Mouse (Mus musculus): Measurements from ENCODE around the gene Mpeg1. TPM values are rescaled to one million over a fixed set of nuclear protein-coding genes. Genes with fewer than 3 reads are reported as not detected.

The Mpeg1 gene
- polyA plus RNA-seq, 1 experiment from 2014 or later = 0.50 TPM

GRCm38 (mm10) chr19:12486875-12487274 lies 26.3 kb downstream of the Mpeg1 start:
- H3K9ac ChIP-seq = no peak overlapping the region
- no peak overlapping the region for H3K4me2 ChIP-seq (replicated peaks)
- 83% methylated on average over 6 of the region's 6 CpGs for WGBS
- no peak overlapping the region for H3K4me3 ChIP-seq
- H3K27me3 ChIP-seq = no peaks in the 10 kb centered on the region
- peaks cover 12% of the 10 kb centered on the region for H3K4me1 ChIP-seq
- no peaks in the 10 kb centered on the region for H3K9me3 ChIP-seq
- peaks cover 22% of the 10 kb centered on the region for H3K36me3 ChIP-seq
- ATAC-seq (ENCODE audit: low FRiP score, low read depth) = no peak
- no peak overlapping the region for H3K27ac ChIP-seq

DNA sequence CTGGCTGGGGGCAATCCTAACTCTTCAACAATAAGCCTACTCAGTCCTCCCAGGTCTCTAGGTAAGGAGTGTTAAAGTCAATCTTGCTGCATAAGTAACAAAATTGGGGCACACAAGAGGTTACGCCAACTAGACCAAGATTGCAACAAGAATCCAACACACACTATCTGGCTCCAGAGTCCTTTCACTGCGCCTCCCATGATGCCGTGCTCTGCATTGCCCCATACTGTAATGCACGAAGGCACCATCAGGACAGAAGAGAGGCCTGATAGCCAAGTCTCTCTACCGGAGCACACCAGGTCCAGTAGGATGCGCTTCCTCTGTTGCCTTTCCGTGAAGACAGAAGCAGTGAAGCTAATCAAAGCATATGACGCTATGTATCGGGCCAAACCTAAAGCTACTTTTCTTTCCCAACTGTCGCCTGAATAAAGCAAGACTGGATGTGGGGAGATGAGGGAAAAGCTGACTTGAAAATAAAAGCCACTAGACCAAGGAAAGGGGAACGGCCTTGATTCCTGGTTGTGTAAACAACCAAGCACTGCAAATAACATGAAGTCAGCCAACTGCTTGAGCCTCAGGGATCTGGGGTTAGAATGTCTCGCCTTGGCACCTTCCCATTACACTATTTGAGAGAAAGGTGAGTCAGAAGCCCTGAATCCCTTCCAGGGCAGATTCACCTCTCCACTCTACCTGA lies 27.1 kb downstream of the Mpeg1 start:
- WGBS = 90% methylated on average over 12 of the region's 12 CpGs

DNA sequence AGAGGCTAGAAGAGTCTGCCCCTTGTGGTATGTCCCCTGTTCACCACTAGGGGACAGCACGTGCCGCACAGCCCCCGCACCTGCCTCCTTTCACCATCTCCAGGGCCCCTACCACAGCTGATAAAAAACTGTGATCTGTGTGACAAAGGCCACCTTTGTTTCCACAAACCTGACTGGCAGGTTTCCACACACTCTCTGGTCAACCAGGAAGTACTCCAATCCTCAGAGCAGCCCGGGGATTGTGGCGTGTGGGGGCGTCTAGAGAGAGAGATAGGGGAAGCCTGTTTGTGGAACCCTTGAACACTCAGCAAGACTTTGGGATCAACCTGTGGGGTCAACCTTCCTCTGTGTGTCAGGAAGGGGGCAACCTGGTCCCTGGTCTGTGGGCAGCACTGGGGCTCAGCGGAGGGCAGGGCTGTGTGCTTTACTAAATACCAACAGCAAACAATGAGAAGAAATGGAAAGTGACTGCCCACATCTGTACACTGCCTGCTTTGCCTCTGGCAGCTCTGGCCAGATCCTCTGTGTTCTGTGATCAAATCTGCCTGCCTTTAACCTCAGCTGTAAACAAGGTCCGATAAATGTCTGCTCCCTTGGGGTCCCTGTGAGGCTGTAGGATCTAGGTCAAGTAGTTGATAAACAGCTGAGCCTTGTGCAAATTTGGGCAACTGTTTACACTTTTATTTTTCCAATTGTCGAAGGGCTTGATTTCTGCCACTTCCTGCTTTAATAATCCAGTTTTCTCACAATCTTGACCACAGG lies 27.8 kb downstream of the Mpeg1 start:
- no peak; the same call in 1 of the 2 replicates for ATAC-seq (ENCODE audit: low FRiP score, low read depth)
- Histone ChIP-seq H3K9ac (no peak overlapping the region), H3K4me1 (peaks cover 12% of the 10 kb centered on the region), H3K4me2 (replicated peaks) (no peak overlapping the region), H3K27ac (no peak overlapping the region), H3K4me3 (no peak overlapping the region), H3K27me3 (no peaks in the 10 kb centered on the region), H3K36me3 (peaks cover 23% of the 10 kb centered on the region), H3K9me3 (no peaks in the 10 kb centered on the region)
- WGBS = 35% methylated on average over 9 of the region's 9 CpGs

More for the DNA sequence above, 27.1 kb downstream of the Mpeg1 start:
- H3K4me3 ChIP-seq = no peak overlapping the region
- peaks cover 23% of the 10 kb centered on the region for H3K36me3 ChIP-seq
- H3K27me3 ChIP-seq = no peaks in the 10 kb centered on the region
- no peaks in the 10 kb centered on the region for H3K9me3 ChIP-seq
- no peak for ATAC-seq (ENCODE audit: low FRiP score, low read depth)
- H3K9ac ChIP-seq = no peak overlapping the region
- H3K27ac ChIP-seq = no peak overlapping the region
- peaks cover 12% of the 10 kb centered on the region for H3K4me1 ChIP-seq
- H3K4me2 ChIP-seq (replicated peaks) = no peak overlapping the region

GRCm38 (mm10) chr19:12488969-12489674 lies 28.5 kb downstream of the Mpeg1 start:
- 37% methylated on average over 8 of the region's 8 CpGs for WGBS
- peaks cover 12% of the 10 kb centered on the region for H3K4me1 ChIP-seq
- H3K9me3 ChIP-seq = no peaks in the 10 kb centered on the region
- H3K4me3 ChIP-seq = no peak overlapping the region
- no peak; the same call in 1 of the 2 replicates for ATAC-seq (ENCODE audit: low FRiP score, low read depth)
- no peaks in the 10 kb centered on the region for H3K27me3 ChIP-seq
- no peak overlapping the region for H3K9ac ChIP-seq
- no peak overlapping the region for H3K4me2 ChIP-seq (replicated peaks)
- peaks cover 23% of the 10 kb centered on the region for H3K36me3 ChIP-seq
- H3K27ac ChIP-seq = no peak overlapping the region

DNA sequence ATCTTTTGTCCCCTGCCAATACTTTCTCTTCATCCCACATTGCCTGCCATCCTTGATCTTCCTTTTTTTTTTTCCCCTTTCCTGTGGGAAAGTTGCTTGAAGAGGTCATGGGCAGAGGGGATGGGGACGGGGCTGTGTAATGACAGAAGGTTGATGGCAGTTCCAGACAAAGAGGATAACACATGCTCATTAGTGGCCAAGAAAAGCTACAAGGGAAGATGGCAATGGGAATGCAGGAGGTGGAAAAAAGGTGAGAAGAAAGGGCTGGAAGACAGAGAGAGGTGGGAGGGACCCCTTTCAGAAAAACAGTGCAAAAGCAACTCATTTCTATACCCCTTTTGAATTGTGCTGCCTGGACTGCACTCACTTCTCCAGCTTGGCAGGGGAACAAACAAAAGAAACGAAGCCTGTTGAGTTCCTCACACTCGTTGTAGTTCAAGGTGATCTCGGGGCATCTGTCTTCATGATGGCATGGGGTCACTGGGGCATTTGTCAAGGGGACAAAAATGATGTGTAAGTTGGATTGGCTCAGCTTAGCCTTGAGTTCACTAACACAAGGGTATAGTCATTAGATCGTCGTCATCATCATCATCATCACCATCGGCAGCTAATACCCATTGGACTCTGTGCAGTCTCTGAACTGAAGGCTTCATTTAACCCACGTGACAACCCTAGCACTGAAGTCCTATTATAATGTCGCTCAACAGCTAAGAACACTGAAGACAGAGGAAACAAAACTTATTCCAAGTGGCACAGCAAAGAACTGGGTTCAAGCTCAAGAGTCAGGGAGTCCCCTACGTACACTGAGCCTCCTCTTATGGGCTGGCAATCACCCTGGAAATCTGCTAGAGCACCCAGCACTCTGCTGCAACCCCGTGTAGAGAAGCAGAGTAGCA lies 29.3 kb downstream of the Mpeg1 start:
- Histone ChIP-seq H3K27me3 (no peaks in the 10 kb centered on the region), H3K27ac (no peak overlapping the region), H3K9me3 (no peaks in the 10 kb centered on the region), H3K9ac (no peak overlapping the region), H3K36me3 (peaks cover 23% of the 10 kb centered on the region), H3K4me1 (peaks cover 12% of the 10 kb centered on the region), H3K4me3 (no peak overlapping the region), H3K4me2 (replicated peaks) (no peak overlapping the region)
- no peak for ATAC-seq (ENCODE audit: low FRiP score, low read depth)
- WGBS = 86% methylated on average over 11 of the region's 11 CpGs

- Histone ChIP-seq H3K36me3 (peaks cover 23% of the 10 kb centered on the region), H3K4me3 (no peak overlapping the region), H3K9ac (no peak overlapping the region), H3K27ac (no peak overlapping the region), H3K4me1 (peaks cover 12% of the 10 kb centered on the region), H3K9me3 (no peaks in the 10 kb centered on the region), H3K4me2 (replicated peaks) (no peak overlapping the region), H3K27me3 (no peaks in the 10 kb centered on the region)
- 93% methylated on average over 7 of the region's 7 CpGs for WGBS
- no peak for ATAC-seq (ENCODE audit: low FRiP score, low read depth)
These were observed 31.1 kb downstream of the Mpeg1 start for GRCm38 (mm10) chr19:12491636-12492035.

GRCm38 (mm10) chr19:12493453-12494186 lies 33.0 kb downstream of the Mpeg1 start:
- WGBS = 77% methylated on average over 4 of the region's 4 CpGs
- Histone ChIP-seq H3K4me1 (peaks cover 6% of the 10 kb centered on the region), H3K9ac (no peak overlapping the region), H3K4me3 (no peak overlapping the region), H3K36me3 (peaks cover 23% of the 10 kb centered on the region), H3K27me3 (no peaks in the 10 kb centered on the region), H3K4me2 (replicated peaks) (no peak overlapping the region), H3K9me3 (no peaks in the 10 kb centered on the region), H3K27ac (no peak overlapping the region)
- ATAC-seq (ENCODE audit: low FRiP score, low read depth) = no peak

GRCm38 (mm10) chr19:12494187-12494458 lies 33.5 kb downstream of the Mpeg1 start:
- Histone ChIP-seq H3K27ac (no peak overlapping the region), H3K4me2 (replicated peaks) (no peak overlapping the region), H3K9me3 (no peaks in the 10 kb centered on the region), H3K36me3 (peaks cover 23% of the 10 kb centered on the region), H3K9ac (no peak overlapping the region), H3K27me3 (no peaks in the 10 kb centered on the region), H3K4me3 (no peak overlapping the region), H3K4me1 (peaks cover under 1% of the 10 kb centered on the region)
- no peak for ATAC-seq (ENCODE audit: low FRiP score, low read depth)
- WGBS = 74% methylated on average over 4 of the region's 4 CpGs

DNA sequence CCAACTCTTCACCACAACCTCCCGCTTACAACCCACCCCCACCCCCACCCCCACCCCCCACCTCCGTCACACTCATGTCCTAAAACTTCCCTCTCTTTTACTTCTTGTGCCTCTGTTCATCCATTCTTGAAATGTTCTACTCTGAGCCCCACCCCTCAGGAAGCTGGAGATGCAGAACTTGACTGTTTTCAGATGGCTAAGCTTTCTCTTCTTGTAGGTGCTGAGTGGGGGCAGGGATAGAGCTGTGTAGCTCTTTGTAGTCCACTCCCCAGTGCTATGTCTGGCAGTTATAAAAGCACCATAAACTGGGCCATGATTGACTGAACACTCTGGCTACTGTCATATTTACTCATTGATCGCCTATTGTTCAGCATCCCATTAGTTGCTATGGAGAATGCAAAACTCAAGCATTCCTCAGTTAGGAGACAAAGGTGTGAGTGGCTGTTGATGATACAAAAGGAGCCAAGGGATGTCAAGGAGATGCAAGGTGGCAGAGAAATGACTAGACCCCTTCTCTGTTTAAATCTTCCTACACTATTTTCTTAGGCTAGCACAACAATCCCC lies 34.5 kb downstream of the Mpeg1 start:
- Histone ChIP-seq H3K27me3 (peaks cover 4% of the 10 kb centered on the region), H3K27ac (no peak overlapping the region), H3K4me1 (peaks cover 3% of the 10 kb centered on the region), H3K4me3 (no peak overlapping the region), H3K9ac (no peak overlapping the region), H3K9me3 (no peaks in the 10 kb centered on the region), H3K36me3 (peaks cover 19% of the 10 kb centered on the region), H3K4me2 (replicated peaks) (no peak overlapping the region)
- ATAC-seq (ENCODE audit: low FRiP score, low read depth) = no peak
- 70% methylated on average over 3 of the region's 3 CpGs for WGBS

- Histone ChIP-seq H3K4me3 (no peak overlapping the region), H3K9me3 (no peaks in the 10 kb centered on the region), H3K36me3 (peaks cover 10% of the 10 kb centered on the region), H3K4me2 (replicated peaks) (no peak overlapping the region), H3K4me1 (peaks cover 11% of the 10 kb centered on the region), H3K27me3 (peaks cover 12% of the 10 kb centered on the region), H3K9ac (no peak overlapping the region), H3K27ac (no peak overlapping the region)
- ATAC-seq (ENCODE audit: low FRiP score, low read depth) = no peak
- WGBS = 85% methylated on average over 2 of the region's 2 CpGs
These were observed 35.7 kb downstream of the Mpeg1 start for GRCm38 (mm10) chr19:12496241-12496640.

DNA sequence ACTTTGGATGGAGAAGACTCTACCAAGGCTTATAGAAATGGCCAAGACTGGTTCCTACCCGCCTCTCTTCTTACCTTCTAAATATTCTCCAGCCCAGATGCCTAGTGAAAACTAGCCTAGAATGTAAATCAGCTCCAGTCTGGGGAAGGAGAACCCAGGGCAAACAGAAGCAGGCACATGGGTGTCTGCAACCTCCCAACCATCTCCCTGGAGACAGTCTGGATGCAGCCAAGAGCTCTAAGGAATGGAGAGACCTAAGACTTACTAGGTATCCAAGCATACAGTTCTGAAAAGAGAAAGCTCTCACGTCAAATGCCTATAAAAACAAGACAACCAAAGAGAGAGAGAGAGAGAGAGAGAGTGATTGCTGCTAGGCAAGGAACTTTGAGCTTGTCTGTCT lies 37.3 kb downstream of the Mpeg1 start:
- Histone ChIP-seq H3K4me2 (replicated peaks) (no peak overlapping the region), H3K4me1 (peaks cover 11% of the 10 kb centered on the region), H3K4me3 (no peak overlapping the region), H3K27ac (no peak overlapping the region), H3K9ac (no peak overlapping the region), H3K36me3 (no peaks in the 10 kb centered on the region), H3K27me3 (peaks cover 12% of the 10 kb centered on the region), H3K9me3 (no peaks in the 10 kb centered on the region)
- 82% methylated on average over 2 of the region's 2 CpGs for WGBS
- no peak for ATAC-seq (ENCODE audit: low FRiP score, low read depth)
